Mouse (Mus musculus) T-cell, adult 2 months (primary cell): ENCODE measurements around the gene Mpv17l2.

Experiments
- DNase-seq: peaks from one replicate; pipeline ENCODE4 v3.0.0; 2022; ENCODE audit warnings: low spot score

The Mpv17l2 gene

DNA sequence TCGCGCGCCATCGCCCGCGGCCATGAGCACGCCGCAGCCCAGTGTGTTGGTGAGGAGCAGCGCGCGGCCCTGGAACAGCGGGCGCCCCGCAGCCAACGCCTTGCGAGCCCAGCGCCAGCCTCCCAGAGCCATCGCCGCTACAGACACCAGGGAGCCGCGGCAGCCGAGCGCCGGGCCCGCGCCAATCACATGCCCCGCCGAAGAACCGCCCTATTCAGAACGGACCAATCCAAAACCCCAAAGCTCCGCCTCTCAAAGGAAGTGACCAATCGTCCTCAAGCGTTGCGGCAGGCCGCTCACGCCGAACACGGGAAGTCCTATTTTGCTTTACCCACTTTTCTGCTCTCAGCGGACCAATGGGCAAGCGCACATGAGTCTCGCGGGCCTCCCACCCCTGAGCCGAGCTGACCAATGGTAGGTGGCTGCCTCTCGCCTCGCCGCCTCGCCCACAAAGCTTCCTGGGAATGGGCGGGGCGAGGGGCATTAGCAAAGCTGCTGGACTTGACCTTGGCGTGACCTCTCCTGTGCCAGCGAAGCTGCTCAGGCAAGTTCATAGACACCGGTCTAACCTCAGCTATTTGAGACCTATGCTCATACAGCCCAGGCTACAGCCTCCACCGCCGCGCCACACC, at the start of gene Mpv17l2:
Mpv17l2 (minus strand) TSS at position 172 of the 632 bp plus-strand sequence.
- peak; percentile 97 for DNase-seq

DNA sequence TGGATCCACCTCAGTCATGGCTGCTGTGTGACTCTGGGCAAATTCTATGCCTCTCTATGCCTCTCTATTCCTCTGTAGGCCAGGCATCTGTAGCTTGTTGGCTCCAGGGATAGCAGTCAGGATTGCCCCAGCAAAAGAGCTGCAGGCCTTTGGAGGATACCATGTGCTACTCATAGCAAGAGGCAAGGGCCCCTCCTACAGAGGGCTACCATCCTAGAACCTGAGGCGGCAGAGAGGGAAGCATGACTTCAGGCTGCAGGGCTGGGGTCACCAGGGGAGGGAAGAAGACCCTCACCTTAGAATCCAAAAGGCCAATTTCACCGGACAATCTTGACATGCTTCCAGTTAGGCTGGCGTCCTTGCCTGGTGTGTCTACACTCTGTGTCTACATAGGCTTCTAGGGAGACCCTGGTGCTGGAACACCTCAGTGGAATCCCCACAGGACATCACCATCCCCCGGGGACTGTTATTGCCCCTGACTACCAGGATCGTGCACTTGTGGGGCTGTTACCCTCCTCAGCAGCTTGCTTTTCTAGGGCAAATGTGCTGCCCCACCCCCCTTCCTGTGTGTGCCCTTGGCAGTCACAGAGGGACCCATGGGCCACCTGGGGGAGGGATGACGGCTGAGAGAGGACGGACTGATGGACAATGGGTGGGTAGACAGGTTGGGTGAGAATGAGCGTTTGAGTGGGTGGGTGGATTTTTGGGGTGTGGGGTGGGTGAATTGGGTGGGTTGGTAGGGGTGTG, 48.4 kb upstream of the Mpv17l2 start:
- DNase-seq, result no peak

DNA sequence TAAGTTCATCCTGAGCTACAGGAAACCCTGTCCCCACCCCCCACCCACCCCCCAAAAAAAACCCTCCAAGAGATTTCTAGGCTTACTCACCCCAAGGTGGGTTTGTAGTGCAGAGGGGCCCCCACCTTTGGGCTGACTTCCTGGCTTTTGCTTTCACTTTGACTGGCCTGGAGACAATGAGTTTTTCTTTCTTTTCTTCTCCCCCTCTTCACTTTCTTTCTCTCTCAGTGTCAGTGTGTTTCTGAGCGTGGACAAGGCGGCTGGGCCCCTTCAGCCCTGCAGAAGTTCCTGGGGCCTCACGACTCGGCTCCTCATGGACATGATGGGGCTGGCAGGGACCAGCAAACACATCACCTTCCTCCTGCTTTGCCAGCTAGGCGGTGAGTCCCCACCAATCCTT, 47.5 kb upstream of the Mpv17l2 start, which contains the start of gene Il12rb1:
Il12rb1 (plus strand) TSS at position 211 of the 400 bp plus-strand sequence.
- DNase-seq, result peak; percentile 54

DNA sequence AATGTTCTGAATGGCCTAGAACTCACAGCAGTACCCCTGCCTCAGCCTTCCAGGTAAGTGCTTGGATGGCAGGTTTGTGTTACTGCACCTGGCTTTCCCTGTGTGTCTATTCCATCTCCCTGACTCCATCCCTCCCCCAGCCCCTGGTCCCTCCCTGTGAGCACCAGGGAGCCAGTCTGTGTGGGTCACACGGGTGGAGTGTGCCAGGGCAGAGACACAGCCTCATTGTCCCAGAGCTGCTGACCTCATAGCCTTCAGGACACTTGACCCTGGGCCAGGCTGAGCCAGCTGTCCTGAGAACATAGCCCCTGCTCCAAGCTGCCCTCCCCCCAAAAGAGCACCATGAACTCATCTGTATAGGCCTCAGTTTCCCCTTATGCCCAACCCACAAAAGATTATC, 46.6 kb upstream of the Mpv17l2 start:
- DNase-seq, result no peak

DNA sequence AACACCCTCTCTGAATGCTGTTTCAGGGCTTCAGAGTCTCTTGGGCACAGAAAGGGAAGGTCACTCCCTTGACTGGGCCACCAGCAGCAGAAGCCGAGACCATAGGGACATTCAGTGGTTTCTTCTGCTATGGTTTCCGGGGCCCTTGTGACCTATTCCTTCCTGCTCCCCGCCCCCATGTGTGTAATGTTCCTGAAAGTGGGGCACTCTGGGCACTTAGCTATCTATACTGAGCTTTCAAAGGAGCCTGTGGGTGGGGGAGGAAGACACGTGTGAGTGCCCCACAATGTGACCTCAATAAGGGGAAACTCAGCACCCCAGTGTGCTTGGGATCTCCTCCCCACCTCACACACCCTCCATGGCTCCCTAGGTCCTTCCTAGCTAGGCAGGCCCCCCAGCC, 45.8 kb upstream of the Mpv17l2 start:
- peak; percentile 67 for DNase-seq

DNA sequence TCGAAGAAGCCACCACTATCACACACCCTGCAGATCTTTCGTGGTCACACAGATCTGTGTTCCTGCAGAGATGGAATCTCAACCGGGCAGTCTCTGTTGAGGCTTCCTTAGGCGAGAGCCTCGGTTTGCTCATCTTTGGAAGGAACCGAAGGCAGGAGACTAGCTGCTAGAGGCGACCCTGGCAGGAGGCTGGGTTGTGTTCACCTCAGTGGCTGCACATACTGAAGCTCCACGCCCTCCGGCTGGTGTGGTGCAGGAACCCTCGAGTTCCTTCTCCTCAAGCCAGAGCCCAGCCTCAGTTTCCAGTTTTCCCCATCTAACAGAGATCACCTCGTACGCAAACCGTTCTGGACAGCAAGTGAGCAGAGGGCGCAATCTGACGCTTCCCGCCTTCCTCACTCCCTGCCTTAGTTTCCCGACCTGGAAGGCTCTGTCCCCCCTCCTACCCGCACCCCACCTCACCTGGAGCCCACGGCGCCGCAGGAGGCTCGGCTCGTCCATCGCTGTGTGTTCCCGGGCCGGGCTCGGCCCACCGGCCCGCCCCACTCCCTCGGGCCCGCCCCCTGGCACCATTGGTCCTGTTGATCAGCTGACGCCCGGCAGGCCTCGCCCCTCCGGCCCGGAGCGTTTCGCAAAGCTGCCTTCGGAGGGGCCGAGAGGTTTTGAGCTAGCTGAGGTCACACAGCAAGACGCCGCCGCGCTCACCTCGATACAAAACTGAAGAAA, 43.9 kb upstream of the Mpv17l2 start, which contains the start of gene Mast3:
Mast3 (minus strand) TSS at position 574 of the 726 bp plus-strand sequence.
- DNase-seq, result peak; percentile 65

DNA sequence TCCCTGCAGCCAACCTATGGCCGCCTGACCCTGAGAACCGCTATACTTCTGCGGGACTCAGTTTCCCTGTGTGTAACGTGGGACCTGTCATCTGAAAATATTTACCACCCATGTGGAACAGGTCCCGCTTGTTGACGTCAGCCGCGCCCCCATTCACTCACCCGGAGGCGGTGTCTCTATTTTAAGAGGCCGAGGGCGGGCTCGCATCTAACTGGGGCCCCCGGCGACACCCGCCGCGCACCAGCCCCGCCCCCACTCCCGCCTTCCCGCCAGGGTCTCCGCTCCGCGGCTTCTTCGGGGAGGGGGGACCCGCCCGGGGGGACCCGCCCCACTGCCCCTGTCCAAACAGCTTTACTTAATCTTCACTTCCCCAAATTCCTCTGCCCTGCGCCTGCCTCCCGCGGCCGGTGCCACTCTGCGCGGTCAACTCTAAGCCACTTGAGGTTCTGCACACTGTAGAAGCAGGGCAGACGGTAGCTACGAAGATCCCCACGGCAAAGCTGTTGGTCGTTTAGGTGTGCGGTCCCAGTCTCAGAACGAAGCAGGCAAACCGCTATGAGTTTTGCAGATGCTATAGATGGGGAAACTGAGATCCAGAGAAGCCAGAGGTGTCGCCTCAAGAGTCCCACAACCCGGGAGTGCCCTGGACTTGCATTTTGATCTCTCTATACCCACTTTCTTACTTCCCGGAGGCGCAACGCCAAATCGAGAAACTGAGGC, 43.2 kb upstream of the Mpv17l2 start:
- peak; percentile 32 for DNase-seq

DNA sequence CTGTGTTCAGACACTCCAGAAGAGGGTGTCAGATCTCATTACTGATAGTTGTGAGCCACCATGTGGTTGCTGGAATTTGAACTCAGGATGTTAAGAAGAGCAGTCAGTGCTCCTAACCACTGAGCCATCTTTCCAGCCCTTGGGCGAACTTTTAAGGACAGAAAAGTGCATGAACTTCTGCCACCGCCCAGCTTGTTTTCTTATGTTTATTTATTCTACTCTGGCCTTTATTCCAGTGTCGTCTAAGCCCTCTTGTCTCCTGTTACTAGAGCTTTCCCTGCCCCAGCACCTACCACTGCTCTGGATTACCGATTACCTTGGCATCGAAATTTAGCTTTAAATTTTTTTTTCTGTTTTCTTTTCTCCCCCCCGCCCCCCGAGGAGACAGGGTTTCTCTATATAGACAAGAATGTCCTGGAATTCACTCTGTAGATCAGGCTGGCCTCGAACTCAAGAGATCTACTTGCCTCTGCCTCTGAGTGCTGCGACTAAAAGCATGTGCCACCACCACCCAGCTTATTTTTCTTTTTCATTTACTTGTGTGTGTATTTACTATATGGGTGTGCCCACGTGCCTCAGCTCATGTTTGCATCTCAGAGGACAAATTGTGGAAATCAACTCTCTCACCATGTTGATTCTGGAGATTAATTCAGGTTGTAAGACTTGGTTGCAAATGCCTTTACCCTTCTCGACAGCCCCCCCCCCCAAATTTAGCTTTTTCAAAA, 42.2 kb upstream of the Mpv17l2 start:
- no peak for DNase-seq

DNA sequence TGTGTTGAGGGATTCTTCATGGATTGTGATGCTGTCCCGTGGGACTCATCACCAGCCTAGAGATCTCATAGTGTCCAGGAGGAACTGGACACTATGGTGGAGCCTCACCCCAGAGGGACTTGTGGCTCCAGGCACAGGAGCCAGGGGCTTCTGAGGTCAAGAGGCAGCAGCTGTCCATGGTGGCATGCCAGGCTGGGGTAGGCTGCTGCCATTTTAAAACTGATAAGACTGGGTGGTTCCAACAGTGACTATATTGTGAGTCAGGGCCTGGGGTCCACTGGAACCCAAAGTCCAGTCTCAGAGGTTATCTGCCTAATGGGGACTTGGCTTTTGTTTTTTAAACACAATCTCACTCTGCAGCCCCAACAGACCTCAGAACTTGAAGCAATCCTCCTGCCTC, 41.1 kb upstream of the Mpv17l2 start:
- DNase-seq, result no peak

DNA sequence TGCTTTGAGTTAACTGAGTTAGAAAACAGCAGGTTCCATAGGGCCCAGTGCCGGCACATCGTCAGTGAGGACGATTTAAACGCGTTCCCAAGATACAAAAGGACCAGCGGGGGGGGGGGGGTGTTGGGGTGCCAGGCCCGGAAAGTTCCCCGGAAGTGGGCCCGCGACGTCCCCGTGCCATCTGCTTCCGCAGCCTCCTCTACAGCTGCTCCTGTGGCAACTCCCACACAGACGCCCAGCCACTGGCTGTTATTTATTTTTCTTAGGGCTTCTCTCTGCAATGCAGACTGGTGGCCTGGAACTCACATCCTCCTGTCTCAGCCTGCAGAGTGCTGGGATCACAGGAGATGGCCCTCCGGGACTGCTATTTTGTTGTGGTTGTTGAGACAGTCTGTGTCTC, 40.4 kb upstream of the Mpv17l2 start:
- DNase-seq, result peak; percentile 73

DNA sequence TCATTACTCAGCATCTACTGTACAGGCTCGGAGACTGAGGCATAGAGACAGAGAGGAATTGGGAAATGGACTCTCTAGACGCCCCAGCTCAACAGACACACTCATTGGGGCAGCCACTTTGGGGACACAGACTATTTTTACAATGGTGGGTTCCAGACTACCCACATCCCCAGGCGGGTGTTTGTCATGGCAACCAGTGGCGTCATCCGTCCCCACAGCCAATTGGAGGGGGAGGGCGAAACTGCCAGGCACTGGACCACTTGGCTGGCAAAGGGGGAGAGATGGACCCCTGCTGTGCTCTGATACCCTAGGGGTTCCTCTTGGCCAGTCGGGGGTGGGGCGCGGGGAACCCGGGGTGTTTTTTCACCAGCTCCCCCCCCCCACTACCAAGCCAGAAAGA, 39.9 kb upstream of the Mpv17l2 start:
- no peak for DNase-seq

DNA sequence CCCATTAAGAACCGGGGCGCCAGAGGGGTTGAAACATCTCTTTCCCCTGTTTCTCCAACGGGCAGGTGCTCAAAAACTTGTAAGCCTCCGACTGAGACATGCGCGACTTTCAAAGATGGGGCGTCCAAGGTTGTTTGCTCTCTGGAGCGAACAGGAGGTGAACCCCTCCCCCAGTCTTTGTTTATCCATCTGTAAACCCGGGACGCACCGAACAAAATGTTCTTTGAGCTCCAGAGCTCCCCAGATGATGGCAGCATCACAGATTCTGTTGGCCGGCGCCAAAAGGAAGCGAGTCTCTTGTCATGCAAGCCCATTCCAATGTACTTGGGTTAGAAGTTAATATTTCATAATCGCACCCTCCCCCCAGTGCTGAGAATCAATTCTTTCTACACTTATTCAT, 37.5 kb upstream of the Mpv17l2 start:
- no peak for DNase-seq

DNA sequence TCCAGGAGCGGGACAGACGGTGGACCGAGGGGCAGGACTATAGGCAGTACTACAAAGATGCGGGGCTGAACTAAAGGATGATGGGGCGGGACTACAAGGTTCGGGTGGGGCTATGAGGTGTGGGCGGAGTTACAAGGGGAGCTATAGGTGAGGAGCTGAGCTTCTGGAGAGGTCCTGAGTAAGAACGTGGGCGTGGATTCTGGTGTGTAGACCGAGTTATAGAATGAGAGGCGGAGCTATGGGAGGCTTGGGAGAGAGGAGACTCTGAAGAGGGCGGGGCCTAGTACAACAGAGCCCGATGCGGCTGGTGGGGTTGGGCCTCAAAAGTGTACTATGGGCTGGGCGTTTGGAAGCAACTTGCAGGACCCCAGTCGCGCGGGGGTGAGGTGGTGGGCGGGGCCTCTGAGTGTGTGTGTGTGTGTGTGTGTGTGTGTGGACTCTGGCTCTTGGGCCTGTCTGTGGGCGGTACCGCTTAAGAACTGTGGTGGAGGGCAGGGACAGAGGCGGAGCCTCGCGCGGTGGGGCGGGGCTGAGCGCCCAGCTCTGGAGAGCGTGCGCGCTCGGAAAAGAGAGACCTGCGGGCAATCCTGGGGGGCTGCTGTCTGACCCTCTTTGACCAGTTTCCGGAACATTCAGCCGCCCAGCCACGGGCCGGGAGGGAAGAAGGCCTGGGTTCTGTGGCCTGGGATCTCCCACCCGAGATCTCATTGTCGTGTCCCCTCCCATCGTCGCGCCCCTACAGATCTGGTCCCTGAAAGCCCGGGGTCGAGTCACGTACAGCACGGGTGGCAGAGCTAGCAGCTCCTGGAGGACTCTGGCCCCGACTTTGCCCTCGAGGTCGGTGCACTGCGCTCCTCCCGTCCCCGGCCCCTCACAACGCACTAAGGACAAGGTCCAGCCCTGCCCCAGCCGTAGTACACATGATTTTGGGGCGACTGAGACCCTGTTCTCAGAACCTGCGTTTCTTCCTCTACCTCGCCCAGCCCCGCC, 36.6 kb upstream of the Mpv17l2 start:
- peak; percentile 80 for DNase-seq

DNA sequence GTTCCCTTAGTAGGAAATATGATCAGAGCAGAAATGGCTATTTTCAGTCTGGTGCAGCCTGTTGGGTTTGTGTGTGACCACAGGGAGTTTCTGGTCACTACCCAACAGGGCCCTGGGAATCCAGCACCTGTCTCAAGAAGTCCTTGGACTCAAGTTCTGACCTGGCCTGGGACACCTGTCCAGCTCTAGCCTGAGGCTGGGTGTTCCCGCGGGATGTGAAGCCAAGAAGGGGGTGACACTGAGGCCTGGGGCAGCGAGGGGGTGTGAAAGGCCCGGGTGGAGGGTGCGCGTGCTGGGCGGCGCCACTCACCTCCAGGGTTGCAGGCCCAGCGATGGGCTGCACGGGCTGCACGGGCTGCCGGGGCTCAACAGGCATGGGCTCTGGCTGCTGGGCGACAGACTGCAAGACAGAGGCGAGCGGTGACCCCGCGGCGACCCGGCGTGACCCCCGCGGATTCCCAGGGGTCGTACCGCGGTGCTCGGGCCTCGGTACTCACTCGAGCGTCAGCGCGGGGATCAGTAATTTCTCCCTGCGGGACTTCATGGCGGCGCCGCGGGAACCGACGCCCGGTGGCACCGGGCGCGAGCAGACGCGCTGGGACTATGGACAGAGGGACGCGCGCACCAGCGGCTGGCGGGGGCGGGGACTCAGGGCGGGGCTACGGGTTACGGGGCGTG, 35.8 kb upstream of the Mpv17l2 start:
- no peak for DNase-seq

DNA sequence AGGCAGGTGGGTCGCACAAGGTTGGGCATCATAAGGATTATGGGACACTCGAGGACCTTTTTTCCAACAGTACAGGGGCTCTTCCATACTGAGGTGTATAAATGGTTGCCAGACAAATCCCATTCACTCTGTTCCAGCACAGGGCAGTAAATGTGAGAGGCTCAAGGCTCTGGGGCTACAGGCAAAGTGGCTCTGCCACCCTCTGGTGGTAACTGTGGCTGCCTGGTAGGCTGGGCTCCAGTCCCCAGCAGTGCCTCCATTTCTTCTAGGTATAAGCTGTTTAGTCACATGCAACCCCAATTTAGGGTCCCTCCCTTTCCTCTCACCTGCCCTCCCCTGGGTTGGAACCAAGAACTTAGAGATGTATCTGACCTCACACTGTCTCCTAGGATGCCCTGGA, 34.6 kb upstream of the Mpv17l2 start:
- DNase-seq, result no peak

DNA sequence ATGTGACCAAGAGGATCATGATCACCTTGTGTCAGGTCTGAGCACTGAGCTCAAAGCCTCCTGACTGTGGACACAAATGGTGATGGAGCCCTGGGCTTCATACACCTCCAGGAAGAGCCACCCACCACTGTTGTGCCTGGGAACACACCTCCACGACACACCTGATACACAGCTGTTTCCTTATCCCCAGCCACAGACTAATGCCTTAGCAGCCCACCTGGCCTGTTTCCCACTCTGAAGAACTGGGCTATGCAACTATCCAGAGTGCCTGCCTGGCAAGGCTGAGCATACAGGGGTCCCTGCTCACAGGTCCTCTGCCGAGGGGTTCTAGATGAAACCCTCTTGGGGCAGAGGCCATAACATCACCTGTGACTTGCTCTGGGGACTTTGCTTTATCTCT, 33.5 kb upstream of the Mpv17l2 start:
- DNase-seq, result no peak

DNA sequence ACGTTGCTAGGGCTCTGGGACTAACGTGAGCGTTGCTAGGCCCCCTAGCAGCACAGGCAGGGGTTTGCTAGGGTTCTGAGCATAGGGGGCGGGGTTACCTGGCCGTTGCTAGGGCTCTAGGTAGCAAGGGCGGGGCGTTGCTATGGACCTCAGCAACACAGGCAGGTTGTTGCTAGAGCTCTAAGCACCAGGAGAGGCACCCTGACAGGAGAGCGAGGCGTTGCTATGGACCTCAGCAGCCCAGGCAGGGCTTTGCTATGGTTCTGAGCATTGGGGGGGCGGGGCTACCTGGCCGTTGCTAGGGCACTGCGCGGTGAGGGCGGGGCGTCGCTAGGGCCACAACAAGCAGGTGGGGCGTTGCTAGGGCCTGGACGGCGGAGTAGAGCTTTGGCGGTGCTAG, 32.0 kb upstream of the Mpv17l2 start:
- DNase-seq, result peak; percentile 86

DNA sequence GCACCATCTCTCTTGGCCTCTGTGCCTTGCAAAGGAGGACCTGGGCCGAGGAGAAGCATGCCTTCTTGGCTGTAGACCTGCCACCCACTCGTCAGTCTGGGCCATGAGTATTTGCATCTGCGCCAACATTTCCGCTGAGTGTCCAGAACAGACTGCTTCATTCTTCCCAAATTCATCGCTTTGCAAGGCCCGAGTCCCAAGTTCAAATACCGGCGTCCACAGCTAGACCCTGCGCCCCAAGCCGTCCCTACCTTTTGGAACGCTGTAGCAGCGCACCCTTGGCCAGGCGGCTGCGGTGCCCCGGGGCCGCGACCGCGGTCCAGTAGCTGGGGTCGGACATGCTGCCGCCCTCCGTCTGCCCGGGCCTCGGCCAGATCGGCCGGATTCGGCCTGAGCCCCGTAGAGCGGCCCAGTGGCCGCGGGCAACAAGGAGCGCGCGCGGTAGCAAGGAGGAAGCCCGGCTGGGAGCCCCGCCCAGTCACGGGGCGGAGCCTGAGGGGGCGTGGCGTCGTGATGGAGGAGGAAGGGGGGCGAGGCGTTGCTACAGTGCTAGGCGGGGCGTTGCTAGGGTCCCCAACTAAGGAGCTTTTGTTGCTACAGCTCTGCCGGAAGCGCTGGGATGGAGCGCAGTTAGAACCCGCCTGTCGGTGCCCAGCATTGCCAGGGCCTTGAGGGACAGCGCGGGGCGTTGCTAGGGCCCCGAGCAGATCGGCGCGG, 31.4 kb upstream of the Mpv17l2 start:
- peak; percentile 98 for DNase-seq

DNA sequence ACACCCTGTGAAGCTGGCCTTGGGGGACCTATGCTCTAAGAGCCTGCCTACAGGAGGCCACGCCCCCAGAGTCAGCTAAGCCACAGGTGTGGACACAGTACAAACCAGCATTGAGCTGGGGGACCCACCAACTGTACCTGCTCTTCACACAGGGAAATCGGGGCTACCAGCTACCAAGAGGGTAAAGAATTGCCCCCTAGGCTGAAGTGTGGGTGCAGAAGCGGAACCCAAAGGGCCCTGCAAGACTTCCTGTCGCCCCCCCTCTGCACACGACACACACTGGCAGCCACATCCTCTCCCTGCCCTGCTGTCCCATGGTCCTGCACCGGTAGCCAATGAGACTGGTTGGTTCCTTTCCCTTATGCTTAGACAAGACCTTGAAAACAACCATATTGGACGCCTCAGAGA, 30.6 kb upstream of the Mpv17l2 start:
- peak; percentile 85 for DNase-seq
